Mouse (Mus musculus) layer of hippocampus, adult 6 months (tissue): ENCODE measurements around the gene Krtap2-4. TPM values are rescaled to one million over a fixed set of nuclear protein-coding genes. Genes with fewer than 3 reads are reported as not detected.

Experiments
- long read RNA-seq, 2 experiments: library from polyadenylated mRNA; unstranded; transcript quantifications; one replicate each; pipeline ENCODE4 v2.0.0; 2019 to 2020
- polyA plus RNA-seq: library from polyadenylated mRNA; unstranded; fragments of <200 nt; fragmentation: Nextera tagmentation; gene quantifications from 2 replicates; pipeline ENCODE4 v1.2.3, GENCODE M21; 2021

Krtap2-4 gene
- not detected in 2 replicates for polyA plus RNA-seq
- long read RNA-seq, experiment 1 = 0 reads
- long read RNA-seq, experiment 2 = 0 reads

GRCm38 (mm10) chr11:99614796-99615363 lies at the start of gene Krtap2-4:
Gene Krtap2-4 (minus strand): TSS chr11:99614846.

GRCm38 (mm10) chr11:99658467-99659010 lies 43.9 kb upstream of the Krtap2-4 start, which contains the start of gene Gm11563:
Gene Gm11563 (minus strand): TSS chr11:99658960.

GRCm38 (mm10) chr11:99650136-99650535 lies 35.5 kb upstream of the Krtap2-4 start, which contains the start of gene Gm11555:
Gene Gm11555 (minus strand): TSS chr11:99650236.

GRCm38 (mm10) chr11:99643635-99644139 lies 29.0 kb upstream of the Krtap2-4 start, which contains the start of gene Krtap4-7:
Gene Krtap4-7 (minus strand): TSS chr11:99644089.

GRCm38 (mm10) chr11:99634653-99635134 lies 20.0 kb upstream of the Krtap2-4 start, which contains the start of gene Krtap4-2:
Gene Krtap4-2 (minus strand): TSS chr11:99635084.

GRCm38 (mm10) chr11:99628138-99628537 lies 13.5 kb upstream of the Krtap2-4 start, which contains the start of gene Krtap4-1:
Gene Krtap4-1 (minus strand): TSS chr11:99628238.

GRCm38 (mm10) chr11:99620335-99620734 lies 5.7 kb upstream of the Krtap2-4 start, which contains the start of gene Gm11562:
Gene Gm11562 (minus strand): TSS chr11:99620435.

GRCm38 (mm10) chr11:99610089-99610488 lies 4.6 kb downstream of the Krtap2-4 start, which contains the start of gene Gm11937:
Gene Gm11937 (minus strand): TSS chr11:99610189.

GRCm38 (mm10) chr11:99603208-99603607 lies 11.4 kb downstream of the Krtap2-4 start, which contains the start of gene Gm11938:
Gene Gm11938 (minus strand): TSS chr11:99603308.

GRCm38 (mm10) chr11:99597742-99598141 lies 16.9 kb downstream of the Krtap2-4 start, which contains the start of gene Krtap9-3:
Gene Krtap9-3 (minus strand): TSS chr11:99598105.

GRCm38 (mm10) chr11:99590981-99591380 lies 23.7 kb downstream of the Krtap2-4 start, which contains the start of gene Krtap1-3:
Gene Krtap1-3 (minus strand): TSS chr11:99591339.

GRCm38 (mm10) chr11:99583245-99583704 lies 31.4 kb downstream of the Krtap2-4 start, which contains the start of gene Krtap1-4:
Gene Krtap1-4 (minus strand): TSS chr11:99583654.

GRCm38 (mm10) chr11:99580636-99581035 lies 34.0 kb downstream of the Krtap2-4 start, which contains the start of gene Krtap1-5:
Gene Krtap1-5 (minus strand): TSS chr11:99581016.

GRCm38 (mm10) chr11:99566530-99566929 lies 48.1 kb downstream of the Krtap2-4 start, which contains the start of gene Krtap3-1:
Gene Krtap3-1 (minus strand): TSS chr11:99566630.

Other genes with a start within 250 kb of the Krtap2-4 start
- gene Krt28, start 239.9 kb downstream of the Krtap2-4 start, polyA plus RNA-seq = 0.16 and 0.35 TPM in 2 replicates
- gene Krt10, start 225.5 kb downstream of the Krtap2-4 start, polyA plus RNA-seq = 42.1 and 46.5 TPM in 2 replicates
- gene Krt12, start 192.6 kb downstream of the Krtap2-4 start, polyA plus RNA-seq = 5.2 and 6.6 TPM in 2 replicates
- not detected in 2 replicates for gene Krt20, start 176.7 kb downstream of the Krtap2-4 start, polyA plus RNA-seq
- gene Krt23, start 121.7 kb downstream of the Krtap2-4 start, polyA plus RNA-seq = 0.97 TPM in 1 of 2 replicates, not detected in the other
- gene Krt39, start 93.5 kb downstream of the Krtap2-4 start, polyA plus RNA-seq = not detected in 2 replicates
- gene Krt40, start 71.7 kb downstream of the Krtap2-4 start, polyA plus RNA-seq = not detected in 2 replicates
- gene Krtap3-3, start 64.0 kb downstream of the Krtap2-4 start, polyA plus RNA-seq = not detected in 2 replicates
- not detected in 2 replicates for gene Krtap3-2, start 58.0 kb downstream of the Krtap2-4 start, polyA plus RNA-seq
- not detected in 2 replicates for gene Gm11939, start 55.4 kb downstream of the Krtap2-4 start, polyA plus RNA-seq
- gene Krtap3-1, start 48.2 kb downstream of the Krtap2-4 start, polyA plus RNA-seq = not detected in 2 replicates
- not detected in 2 replicates for gene Krtap1-5, start 33.8 kb downstream of the Krtap2-4 start, polyA plus RNA-seq
- not detected in 2 replicates for gene Krtap1-4, start 31.2 kb downstream of the Krtap2-4 start, polyA plus RNA-seq
- not detected in 2 replicates for gene Krtap1-3, start 23.5 kb downstream of the Krtap2-4 start, polyA plus RNA-seq
- not detected in 2 replicates for gene Krtap9-3, start 16.7 kb downstream of the Krtap2-4 start, polyA plus RNA-seq
- not detected in 2 replicates for gene Gm11938, start 11.5 kb downstream of the Krtap2-4 start, polyA plus RNA-seq
- gene Gm11937, start 4.7 kb downstream of the Krtap2-4 start, polyA plus RNA-seq = not detected in 2 replicates
- gene Gm11562, start 5.6 kb upstream of the Krtap2-4 start, polyA plus RNA-seq = not detected in 2 replicates
- gene Krtap4-1, start 13.4 kb upstream of the Krtap2-4 start, polyA plus RNA-seq = not detected in 2 replicates
- not detected in 2 replicates for gene Krtap4-2, start 20.2 kb upstream of the Krtap2-4 start, polyA plus RNA-seq
- gene Krtap4-7, start 29.2 kb upstream of the Krtap2-4 start, polyA plus RNA-seq = not detected in 2 replicates
- gene Gm11555, start 35.4 kb upstream of the Krtap2-4 start, polyA plus RNA-seq = not detected in 2 replicates
- gene Gm11563, start 44.1 kb upstream of the Krtap2-4 start, polyA plus RNA-seq = not detected in 2 replicates
- gene Krtap4-6, start 51.1 kb upstream of the Krtap2-4 start, polyA plus RNA-seq = not detected in 2 replicates
- not detected in 2 replicates for gene Gm14190, start 75.9 kb upstream of the Krtap2-4 start, polyA plus RNA-seq
- gene Gm14180, start 119.4 kb upstream of the Krtap2-4 start, polyA plus RNA-seq = not detected in 2 replicates
- not detected in 2 replicates for gene Gm11595, start 158.1 kb upstream of the Krtap2-4 start, polyA plus RNA-seq
- not detected in 2 replicates for gene Krtap4-8, start 165.9 kb upstream of the Krtap2-4 start, polyA plus RNA-seq
- gene Krtap4-9, start 170.4 kb upstream of the Krtap2-4 start, polyA plus RNA-seq = not detected in 2 replicates
- gene Gm11596, start 178.6 kb upstream of the Krtap2-4 start, polyA plus RNA-seq = not detected in 2 replicates
- not detected in 2 replicates for gene Gm11569, start 184.1 kb upstream of the Krtap2-4 start, polyA plus RNA-seq
- gene Gm11554, start 189.6 kb upstream of the Krtap2-4 start, polyA plus RNA-seq = not detected in 2 replicates
- not detected in 2 replicates for gene Krtap4-13, start 195.0 kb upstream of the Krtap2-4 start, polyA plus RNA-seq
- not detected in 2 replicates for gene Gm11564, start 200.8 kb upstream of the Krtap2-4 start, polyA plus RNA-seq
- not detected in 2 replicates for gene 2300003K06Rik, start 223.2 kb upstream of the Krtap2-4 start, polyA plus RNA-seq
- not detected in 2 replicates for gene Krtap4-16, start 236.8 kb upstream of the Krtap2-4 start, polyA plus RNA-seq
- not detected in 2 replicates for gene Gm11568, start 243.1 kb upstream of the Krtap2-4 start, polyA plus RNA-seq
- gene Gm11559, start 249.6 kb upstream of the Krtap2-4 start, polyA plus RNA-seq = not detected in 2 replicates